Mouse (Mus musculus): Measurements from ENCODE around the gene Gm3106. TPM values are rescaled to one million over a fixed set of nuclear protein-coding genes. Genes with fewer than 3 reads are reported as not detected.
"Not testable (repeated sequence)": the region's sequence is repeated elsewhere in the genome, so short reads cannot be mapped to it uniquely, and the experiment has no call there.

The Gm3106 gene
- polyA plus RNA-seq (2016; fragmentation: Nextera tagmentation; extraction: Ambion mirVana): not detected in 2 replicates

GRCm38 (mm10) chr5:94217705-94218104, at the start of gene Gm3106:
Gene Gm3106 (plus strand): TSS chr5:94218005.
- not testable (repeated sequence) for H3K36me3 ChIP-seq; H3K9ac ChIP-seq; H3K4me2 ChIP-seq (replicated peaks); H3K4me1 ChIP-seq; H3K27ac ChIP-seq; H3K4me3 ChIP-seq; H3K9me3 ChIP-seq (replicated peaks); H3K27me3 ChIP-seq; ATAC-seq (ENCODE audit: low FRiP score)
- no CpG with 5 or more reads among the region's 2 CpGs for WGBS

Other genes starting within 250 kb of the Gm3106 start
- not detected in 2 replicates for gene BC061212, start 147.5 kb upstream of the Gm3106 start, polyA plus RNA-seq (2016; fragmentation: Nextera tagmentation; extraction: Ambion mirVana)
- not detected in 2 replicates for gene Gm6351, start 141.6 kb upstream of the Gm3106 start, polyA plus RNA-seq (2016; fragmentation: Nextera tagmentation; extraction: Ambion mirVana)
- not detected in 2 replicates for gene A430089I19Rik, start 88.8 kb downstream of the Gm3106 start, polyA plus RNA-seq (2016; fragmentation: Nextera tagmentation; extraction: Ambion mirVana)
- gene Gm6502, start 96.4 kb downstream of the Gm3106 start, polyA plus RNA-seq (2016; fragmentation: Nextera tagmentation; extraction: Ambion mirVana): not detected in 2 replicates
- not detected in 2 replicates for gene AA792892, start 121.7 kb downstream of the Gm3106 start, polyA plus RNA-seq (2016; fragmentation: Nextera tagmentation; extraction: Ambion mirVana)
- not detected in 2 replicates for gene Gm7682, start 227.8 kb downstream of the Gm3106 start, polyA plus RNA-seq (2016; fragmentation: Nextera tagmentation; extraction: Ambion mirVana)

Measured in hindbrain, embryonic 12.5 days (tissue).